Mouse (Mus musculus) c-Kit-positive CD71-positive TER-119-positive erythroid progenitor cells, embryonic 14.5 days (primary cell): ENCODE measurements around the gene Arfgef3.
"Not testable (repeated sequence)": the region's sequence is repeated elsewhere in the genome, so short reads cannot be mapped to it uniquely, and the experiment has no call there.

ENCODE experiments used
- DNase-seq: peaks from one replicate; pipeline ENCODE4 v3.0.0-alpha.2; 2013; ENCODE audit warnings: low spot score

Arfgef3 gene

GRCm38 (mm10) chr10:18572581-18572980, 171.2 kb downstream of the Arfgef3 start:
- no peak for DNase-seq

GRCm38 (mm10) chr10:18562940-18563339, 180.8 kb downstream of the Arfgef3 start:
- DNase-seq, result peak; percentile 5

DNA sequence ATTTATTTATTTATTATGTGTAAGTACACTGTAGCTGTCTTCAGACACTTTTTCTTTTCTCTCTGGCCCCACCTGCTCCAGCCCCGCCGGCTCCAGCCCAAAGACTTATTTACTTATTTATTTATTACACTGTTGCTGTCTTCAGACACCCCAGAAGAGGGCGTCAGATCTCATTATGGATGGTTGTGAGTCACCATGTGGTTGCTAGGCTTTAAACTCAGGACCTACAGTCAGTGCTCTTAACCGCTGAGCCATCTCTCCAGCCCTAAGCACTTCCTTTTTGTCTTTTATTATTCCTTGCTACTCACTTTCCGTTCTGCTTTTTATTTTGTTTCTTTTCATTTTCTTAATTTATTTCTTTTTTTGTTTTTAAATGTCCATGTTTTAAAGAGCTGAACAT, 182.3 kb downstream of the Arfgef3 start:
- DNase-seq, result no peak

GRCm38 (mm10) chr10:18559076-18559475, 184.7 kb downstream of the Arfgef3 start:
- DNase-seq, result not testable (repeated sequence)

DNA sequence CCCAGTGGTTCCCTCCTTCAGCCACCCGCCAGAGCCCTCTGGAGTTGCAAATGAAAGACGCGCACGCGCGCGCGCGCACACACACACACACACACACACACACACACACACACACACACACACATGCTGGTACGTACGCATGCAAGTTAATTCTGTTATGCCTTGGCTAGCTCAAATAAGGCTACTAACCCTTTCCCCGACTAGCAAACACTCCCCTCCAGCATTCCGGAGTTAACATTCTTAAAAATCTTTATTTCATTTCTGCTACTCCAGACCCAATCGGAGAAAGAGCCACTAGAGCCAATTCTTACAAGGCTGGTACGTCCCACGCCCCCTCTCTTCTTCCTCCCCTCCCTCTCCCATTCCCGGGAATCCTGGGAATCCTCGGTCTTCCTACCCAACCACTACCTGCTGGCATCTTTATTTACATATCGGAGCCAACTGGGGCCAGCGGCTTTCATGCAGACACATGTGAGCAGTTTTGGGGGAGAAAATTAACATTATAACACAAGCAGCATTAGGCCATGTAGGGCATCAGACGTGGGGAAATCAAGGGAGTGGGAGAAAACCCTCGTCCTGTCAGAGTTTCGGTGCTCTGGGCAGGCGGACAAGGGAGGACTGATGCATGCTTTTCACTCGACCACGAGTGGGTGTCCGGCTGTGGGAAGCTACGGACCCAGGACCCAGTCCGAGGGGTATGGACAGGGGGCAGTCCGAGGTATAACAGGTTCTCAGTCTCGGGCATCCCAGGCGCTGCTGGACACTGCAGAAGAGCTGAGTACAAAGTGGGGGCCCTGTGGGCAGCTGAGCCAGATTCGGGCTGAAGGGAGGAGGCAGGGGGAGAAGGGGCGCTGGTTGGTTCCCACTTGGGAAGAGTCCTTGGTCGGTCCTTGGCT, 194.2 kb downstream of the Arfgef3 start:
- DNase-seq, result no peak

- no peak for DNase-seq
These were observed 196.4 kb downstream of the Arfgef3 start for GRCm38 (mm10) chr10:18547381-18547780.

- no peak for DNase-seq
These were observed 197.9 kb downstream of the Arfgef3 start, which contains the start of gene Hebp2 for GRCm38 (mm10) chr10:18545813-18546235. Hebp2 (minus strand) TSS chr10:18546076.

- DNase-seq, result no peak
These were observed 198.4 kb downstream of the Arfgef3 start for GRCm38 (mm10) chr10:18545309-18545708.

- DNase-seq, result no peak
These were observed 206.9 kb downstream of the Arfgef3 start for GRCm38 (mm10) chr10:18536889-18537288.

DNA sequence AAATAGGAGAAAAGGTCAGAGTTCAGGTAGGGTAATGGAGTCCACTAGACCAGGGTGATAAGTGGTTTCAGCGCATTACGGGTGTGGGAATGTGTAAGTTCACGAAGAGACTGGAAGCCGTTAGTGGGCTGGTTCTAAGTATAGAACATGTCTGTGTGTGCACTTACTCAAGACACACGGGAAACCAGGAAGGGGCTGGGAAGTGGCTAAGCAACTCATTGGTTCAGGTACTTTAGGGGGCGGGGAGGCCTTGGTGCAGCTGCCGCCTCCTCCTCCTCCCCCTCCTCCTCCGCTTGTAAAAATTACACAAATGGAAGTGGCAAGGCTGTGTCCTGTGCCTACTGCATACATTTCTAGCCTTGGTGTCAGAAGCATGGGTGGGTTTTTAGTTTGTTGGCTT, 211.5 kb downstream of the Arfgef3 start:
- DNase-seq, result no peak
